Mouse (Mus musculus): ENCODE results near the gene Nmu. TPM values are rescaled to one million over a fixed set of nuclear protein-coding genes. Genes with fewer than 3 reads are reported as not detected.

Gene Nmu
- total RNA-seq, 2 experiments from 2014 or later: not detected

DNA sequence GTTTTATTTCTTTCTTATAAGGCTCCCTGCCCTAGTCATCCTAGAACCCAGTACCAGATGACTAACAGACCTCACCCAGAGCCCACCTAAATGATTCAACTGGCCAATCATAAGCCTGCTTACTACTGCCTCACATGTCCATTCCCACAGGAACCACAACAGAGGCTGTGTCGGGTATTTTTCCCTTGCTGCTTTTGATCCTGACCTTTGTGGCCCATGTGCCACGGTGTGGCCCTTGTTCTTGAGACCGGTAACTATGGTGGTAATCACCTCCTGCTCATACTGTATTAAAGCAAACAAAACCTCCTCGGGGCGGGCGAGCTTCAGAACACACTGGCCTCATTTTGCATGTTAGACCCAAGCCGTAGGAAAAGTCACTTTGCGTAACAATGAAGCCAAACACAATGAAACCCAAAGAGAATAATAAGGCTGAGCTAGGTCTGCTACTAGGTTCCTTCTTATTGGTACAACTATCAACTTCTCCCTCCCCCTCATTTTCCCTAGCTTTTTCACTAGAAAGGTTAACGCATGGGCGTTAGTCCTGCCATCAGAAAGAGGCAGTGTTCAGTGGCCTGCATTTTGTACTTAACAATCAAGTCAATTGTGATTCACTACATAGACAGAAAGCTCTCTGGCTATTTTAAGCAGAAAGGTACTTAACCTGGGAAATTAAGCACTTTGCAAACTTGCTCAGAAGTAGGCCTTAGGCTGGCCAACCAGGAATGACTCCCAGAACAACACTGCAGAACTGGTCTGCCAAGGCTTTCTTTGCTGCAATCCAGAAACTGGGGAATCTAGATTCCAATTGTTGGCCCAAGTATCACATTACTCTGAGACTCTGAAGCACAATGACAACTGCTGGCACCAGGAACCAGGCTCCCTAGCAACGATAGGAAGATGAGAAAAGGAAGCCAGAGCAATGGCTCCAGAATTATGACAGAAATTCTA is 42.1 kb downstream of the Nmu start:
- DNase-seq (ENCODE audit: low spot score in 2 of 2): no peak

DNA sequence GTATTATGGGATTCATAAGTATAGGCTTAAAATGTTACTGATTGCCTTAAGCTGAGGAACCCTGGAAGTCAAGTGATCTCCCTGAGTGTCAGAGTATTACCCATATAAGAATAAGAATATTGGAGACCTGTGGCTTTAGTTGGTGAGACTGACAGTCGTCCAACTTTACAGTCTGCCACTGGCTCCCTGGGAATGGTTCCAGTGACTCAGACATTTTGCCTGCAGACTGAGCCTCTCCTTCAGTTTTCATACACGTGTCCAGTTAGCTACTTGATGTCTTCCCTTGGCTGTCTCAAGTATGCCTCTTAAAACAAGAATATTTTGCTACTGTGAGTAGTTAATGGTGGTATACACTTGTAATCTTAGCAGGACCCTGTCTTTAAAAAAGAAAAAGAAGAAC is 55.4 kb downstream of the Nmu start:
- DNase-seq (ENCODE audit: low spot score in 2 of 2): no peak

DNA sequence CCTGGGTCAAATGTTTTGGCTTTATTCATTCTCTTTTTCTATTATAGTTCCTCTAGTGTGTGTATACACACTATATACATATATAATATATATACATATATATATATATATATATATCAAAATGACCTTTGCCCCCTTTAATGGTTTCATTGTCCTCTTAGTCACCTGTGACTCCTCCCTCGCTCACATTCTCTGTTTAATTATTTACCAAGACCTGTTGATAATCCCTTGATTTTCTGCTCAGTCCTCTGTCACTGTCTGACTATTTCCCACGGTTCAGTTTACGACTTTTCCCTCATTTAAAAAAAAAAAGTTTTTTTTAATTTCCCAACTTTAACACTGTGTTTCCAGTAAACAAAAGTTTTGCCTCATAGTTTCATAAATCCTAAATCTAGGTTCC is 57.3 kb downstream of the Nmu start:
- DNase-seq (ENCODE audit: low spot score in 2 of 2): no peak

DNA sequence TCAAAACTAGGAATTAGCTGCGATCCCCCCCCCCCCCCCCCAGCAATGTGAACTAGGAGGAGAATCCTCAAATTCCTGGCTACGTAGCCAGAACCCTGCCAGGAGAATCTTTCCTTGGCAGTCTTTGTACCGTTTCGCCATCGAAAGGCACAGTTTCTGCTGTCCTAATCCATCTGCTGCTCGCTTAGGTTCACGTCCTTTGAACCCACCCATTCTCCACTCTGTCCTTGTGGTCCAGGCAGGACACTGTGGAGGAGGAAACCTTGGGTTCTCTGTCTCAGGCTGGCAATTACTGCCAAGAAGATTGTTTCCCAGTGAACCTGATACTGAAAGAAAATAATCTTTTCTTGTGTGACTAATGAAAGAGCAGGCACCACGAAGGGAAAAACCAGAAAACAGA is 58.0 kb downstream of the Nmu start:
- no peak for DNase-seq (ENCODE audit: low spot score in 2 of 2)

DNA sequence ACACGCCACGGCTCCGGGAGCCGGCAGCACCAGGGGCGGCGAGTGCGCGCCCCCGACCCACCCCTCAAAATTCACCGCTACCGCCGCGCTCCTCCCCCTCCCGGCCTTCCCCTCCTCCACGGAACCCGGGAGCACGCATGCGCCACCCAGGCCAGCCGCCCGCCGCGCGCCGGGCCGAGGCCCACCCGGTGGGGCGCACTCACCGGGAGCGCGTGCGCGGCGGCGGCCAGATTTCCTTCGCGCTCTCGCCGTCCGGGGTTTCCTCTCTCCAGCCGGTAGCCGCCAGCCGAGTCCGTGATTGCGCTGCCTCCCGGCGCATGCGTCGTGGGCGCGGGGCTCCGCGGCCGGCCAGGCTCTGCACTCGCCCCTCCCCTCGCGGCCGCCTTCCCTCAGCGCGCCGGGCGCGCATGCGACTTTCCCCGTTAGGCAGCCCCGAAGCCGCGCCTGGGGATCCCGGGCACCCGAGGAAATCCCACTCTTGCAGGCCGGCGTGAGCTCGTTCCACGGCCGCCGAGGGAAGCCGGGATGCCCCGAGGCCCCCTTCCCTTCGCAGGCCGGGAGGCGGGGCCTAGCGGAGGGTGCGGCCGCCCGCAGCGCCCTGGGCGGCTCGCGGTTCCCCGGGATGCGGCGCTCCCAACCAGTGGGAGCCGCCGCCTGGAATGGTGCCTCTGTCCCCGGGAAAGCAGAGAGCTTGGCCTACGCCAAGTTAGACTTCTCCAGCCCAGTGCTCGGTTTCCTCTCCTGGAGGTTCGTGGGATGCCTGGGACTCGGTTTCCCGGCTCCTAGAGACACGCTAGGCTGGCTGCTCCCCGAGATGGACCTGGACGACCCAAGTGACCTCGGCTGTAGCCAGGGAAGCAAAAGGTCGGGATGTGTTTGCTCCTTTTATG is 58.9 kb downstream of the Nmu start, which contains the start of gene Clock:
TSS of gene Clock (minus strand) at position 341 of the 890 bp plus-strand sequence.
- DNase-seq (ENCODE audit: low spot score in 2 of 2): peak; percentile 89 to 92

DNA sequence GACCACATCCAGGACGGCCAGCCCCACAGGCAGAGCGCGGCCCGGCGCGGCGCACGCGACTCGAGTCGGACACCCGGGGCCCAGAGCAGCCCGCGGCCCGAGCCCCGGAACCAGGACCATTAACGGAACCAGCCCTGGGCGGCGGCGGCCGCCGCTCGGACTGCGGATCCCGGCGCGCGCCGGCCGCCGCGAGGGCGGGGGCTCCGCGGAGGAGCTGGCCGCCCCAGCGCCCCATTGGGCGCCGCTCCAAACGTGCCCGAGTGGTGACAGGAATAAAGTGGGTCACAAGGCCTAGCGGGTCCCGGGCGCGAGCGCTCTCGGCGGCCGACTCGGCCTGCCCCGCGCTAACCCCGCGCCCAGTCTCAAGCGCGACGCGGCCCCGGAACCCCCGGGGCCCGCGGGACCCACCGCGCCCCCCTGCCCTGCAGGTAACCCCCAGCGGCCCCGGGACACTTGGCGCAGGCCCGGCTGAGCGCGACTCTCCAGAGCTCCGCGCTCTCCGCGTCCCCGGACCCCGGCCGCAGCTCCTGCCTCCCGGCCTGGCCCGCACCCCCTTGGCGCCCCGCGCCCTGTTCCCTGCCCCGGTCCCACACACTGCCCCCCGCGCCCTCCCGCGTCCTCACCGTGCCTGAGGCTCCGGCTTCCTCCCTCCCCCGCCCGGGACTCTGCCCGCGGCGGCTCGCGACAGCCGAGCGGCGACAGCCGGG is 59.7 kb downstream of the Nmu start:
- peak; percentile 52 to 63 for DNase-seq (ENCODE audit: low spot score in 2 of 2)

DNA sequence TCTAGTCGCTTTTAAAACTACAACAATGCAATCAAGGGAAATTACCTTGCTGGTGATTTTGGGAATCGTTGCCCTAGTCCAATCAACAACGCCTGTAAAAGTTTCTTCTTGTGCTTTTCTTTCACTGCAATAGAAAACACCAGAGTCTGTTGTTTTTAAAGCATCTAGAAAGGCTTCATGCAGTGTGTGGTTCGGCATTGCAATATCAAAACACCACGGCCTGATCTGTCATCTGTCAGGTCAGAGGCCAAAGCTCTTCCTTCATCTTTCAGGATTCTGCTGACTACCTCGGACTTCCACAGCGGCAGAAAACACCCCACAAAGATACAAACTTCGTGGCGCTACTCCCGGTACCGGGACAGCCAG is 60.2 kb downstream of the Nmu start:
- DNase-seq (ENCODE audit: low spot score in 2 of 2): no peak

DNA sequence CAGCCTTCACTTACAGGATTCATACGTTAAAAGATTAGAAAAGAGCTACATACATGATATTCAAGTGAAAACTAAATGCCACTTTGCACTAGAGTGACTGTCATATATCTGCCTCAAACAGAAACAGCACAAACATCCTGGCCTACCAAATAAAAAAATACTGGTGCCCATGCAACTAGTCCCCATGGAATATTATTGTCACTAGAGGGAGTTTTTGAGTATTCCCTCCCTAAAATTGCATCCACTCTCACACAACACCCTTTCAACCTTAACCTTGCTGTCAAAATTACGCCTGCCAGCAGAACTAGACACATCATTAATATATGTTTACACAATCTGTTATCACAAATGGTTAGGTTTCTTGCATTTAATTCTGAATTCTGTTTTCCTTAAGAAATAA is 61.6 kb downstream of the Nmu start:
- no peak for DNase-seq (ENCODE audit: low spot score in 2 of 2)

DNA sequence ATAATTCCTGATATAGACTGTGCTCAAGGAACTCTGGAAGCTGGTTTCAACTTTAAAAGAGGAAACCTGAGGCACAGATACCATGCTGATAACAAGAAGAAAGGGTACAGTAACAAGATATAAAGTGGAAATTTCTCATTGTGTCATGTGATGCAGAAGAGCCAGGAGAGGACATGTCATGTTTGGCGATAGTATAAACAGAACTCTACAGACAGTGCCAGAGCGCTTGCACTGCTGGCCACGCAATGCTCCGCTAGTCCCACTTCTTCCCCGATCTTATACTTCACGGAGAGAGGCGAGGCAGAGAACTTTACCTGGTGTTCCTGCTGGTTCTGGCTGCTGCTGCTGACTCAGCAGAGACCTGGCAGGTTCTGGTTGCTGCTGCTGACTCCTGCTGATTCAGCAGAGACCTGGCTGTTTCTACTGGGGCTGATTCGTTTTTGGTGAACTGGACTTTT is 74.3 kb downstream of the Nmu start:
- DNase-seq (ENCODE audit: low spot score in 2 of 2): no peak

DNA sequence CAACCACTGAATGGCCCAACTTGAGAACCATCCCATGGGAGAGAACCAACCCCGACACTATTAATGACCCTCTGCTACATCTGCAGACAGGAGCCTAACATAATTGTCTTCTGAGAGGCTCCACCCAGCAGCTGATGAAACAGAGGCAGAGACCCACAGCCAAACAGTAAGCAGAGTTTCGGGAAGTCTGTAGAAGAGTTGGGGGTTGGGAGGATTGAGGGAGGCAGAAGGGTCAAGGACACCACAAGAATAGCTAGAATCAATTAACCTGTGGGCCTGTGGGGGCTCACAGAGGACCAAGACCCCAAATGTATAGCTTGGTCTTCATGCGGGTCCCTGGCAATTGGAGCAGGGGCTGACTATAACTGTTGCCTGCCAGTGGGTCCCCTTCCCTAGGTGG is 75.3 kb downstream of the Nmu start:
- no peak for DNase-seq (ENCODE audit: low spot score in 2 of 2)

DNA sequence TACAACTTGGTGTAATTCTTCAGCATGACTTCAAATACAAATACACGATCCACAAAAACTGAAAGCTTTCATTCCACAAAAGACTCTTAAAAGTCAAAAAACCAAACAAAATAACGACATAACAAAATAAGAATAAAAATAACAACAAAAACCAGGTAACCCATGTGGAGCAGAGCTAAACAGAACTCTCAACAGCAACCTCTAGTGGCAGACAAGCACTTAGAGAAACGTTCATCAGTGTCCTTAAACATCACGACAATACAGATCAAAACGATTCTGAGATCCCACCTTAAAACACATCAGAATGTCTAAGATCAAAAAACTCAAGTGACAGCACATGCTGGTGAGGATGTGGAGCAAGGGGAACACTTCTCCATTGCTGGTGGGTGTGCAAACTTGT is 76.5 kb downstream of the Nmu start:
- no peak for DNase-seq (ENCODE audit: low spot score in 2 of 2)

DNA sequence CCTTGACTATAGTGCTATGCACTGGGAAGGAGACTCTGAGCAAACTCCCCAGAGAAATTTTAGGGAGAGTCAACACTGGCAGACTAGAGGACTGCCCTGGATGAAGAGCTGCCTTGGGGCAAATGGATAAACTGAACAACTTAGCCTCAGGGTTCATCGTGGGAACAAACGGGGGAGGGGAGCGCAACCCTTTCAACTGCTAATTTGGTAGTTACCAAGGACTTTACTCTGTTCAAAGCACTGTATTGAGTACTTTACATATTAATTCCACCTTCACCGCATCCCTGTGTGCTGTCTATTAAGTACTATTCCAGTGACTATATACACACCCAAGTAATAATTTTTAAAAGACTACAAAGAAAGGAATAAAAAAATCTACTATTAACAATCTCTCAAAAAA is 77.9 kb downstream of the Nmu start:
- no peak for DNase-seq (ENCODE audit: low spot score in 2 of 2)

DNA sequence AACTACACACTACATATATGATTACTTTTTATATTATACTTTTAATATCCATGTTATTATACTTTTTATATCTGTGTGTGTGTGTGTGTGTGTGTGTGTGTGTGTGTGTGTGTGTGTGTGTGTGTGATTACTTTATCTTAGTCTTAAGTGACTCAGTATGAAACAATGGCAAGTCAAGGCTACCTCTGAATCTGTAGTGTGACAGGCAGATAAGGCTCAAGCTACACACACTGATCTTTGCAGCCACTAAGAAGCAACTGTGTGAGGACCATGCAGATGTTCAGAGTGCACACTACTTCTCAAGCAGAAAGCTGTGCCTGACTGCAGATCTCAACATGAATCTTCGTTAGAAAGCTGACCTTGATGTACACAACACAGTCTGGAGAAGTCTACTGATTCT is 79.7 kb downstream of the Nmu start:
- DNase-seq (ENCODE audit: low spot score in 2 of 2): no peak

Other genes with a start within 250 kb of the Nmu start
- 10 to 100 TPM; 17.2 to 18.3 TPM for gene Srd5a3, start 223.5 kb downstream of the Nmu start, total RNA-seq (2021)
- gene Tmem165, start 179.9 kb downstream of the Nmu start, total RNA-seq (2021): 10 to 100 TPM; 28.7 to 29.0 TPM
- gene Clock, start 59.0 kb downstream of the Nmu start, total RNA-seq (2021): 10 to 100 TPM; 49.6 to 50.3 TPM
- not detected for gene Pdcl2, start 32.6 kb downstream of the Nmu start, total RNA-seq (2021)
- gene Gm7271, start 120.3 kb upstream of the Nmu start, total RNA-seq (2021): not detected
- gene Exoc1, start 165.5 kb upstream of the Nmu start, total RNA-seq (2021): 10 to 100 TPM; 57.2 to 58.5 TPM
- gene Cep135, start 224.9 kb upstream of the Nmu start, total RNA-seq (2021): 1 to 10 TPM; 6.0 to 6.7 TPM